Mouse (Mus musculus) C2C12 (cell line): Measurements from ENCODE around the gene Mrpl50.

ENCODE experiments used
- CTCF ChIP-seq: IDR thresholded peaks from one replicate; pipeline ENCODE4 v1.5.1; 2011; ENCODE audit not compliant: control insufficient read depth, insufficient read depth, insufficient read length
- MAX ChIP-seq: IDR thresholded peaks from one replicate; pipeline ENCODE4 v1.6.1; 2011; ENCODE audit warnings: mild to moderate bottlenecking, control low read depth

DNA sequence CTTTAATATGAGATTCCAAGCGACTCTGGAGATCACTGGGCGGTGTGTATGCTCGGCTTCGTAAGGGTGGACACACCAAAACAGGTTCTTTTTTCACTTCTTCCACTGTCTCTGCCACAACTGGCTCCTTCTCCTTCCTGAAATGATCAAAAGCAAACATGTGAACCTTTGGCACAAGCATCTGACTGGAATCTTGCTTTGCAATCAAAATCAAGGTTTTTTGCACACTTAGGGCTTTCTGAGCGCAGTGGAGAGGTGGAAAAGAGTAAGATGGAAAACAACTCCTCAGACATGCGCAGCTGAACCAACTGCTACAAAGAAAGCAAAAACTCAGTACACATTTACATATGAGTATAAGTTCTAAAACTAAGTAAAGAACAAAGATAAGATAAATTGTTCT is 6.5 kb downstream of the Mrpl50 start:
- TF ChIP-seq CTCF (no peak), MAX (no peak)
